Mouse (Mus musculus) heart, embryonic 14.5 days (tissue): ENCODE data around the gene Myo1d. TPM values are rescaled to one million over a fixed set of nuclear protein-coding genes. Genes with fewer than 3 reads are reported as not detected.

ENCODE experiments used
- ATAC-seq: fragments of 200-750 bp; cut with Nextera tagmentation; 2 replicates; pipeline ENCODE4 v1.8.0; 2017; ENCODE audit warnings: low read depth, moderate TSS enrichment; ENCODE audit not compliant: insufficient number of reproducible peaks, insufficient read depth, low FRiP score
- H3K27ac ChIP-seq, 2 experiments: fragments of 200-500 bp in 1 of 2; fragments of 300-500 bp in 1 of 2; sonication (generic) in 1 of 2; replicated peaks in 1 of 2; 2 replicates each; pipeline ENCODE4 v1.5.1; 2012 to 2014; ENCODE audit warnings: low read depth in 2 of 2, low read length in 2 of 2, control low read depth in 1 of 2, mild to moderate bottlenecking in 1 of 2, mixed read lengths in 1 of 2; ENCODE audit not compliant: control insufficient read depth in 1 of 2, insufficient read depth in 1 of 2
- H3K27me3 ChIP-seq: fragments of 300-500 bp; sonication (generic); 2 replicates; pipeline ENCODE4 v1.6.1; 2014; ENCODE audit warnings: mild to moderate bottlenecking, low read length, control low read depth; ENCODE audit not compliant: control insufficient read depth, insufficient read depth
- H3K36me3 ChIP-seq: fragments of 300-500 bp; sonication (generic); 2 replicates; pipeline ENCODE4 v1.6.1; 2014; ENCODE audit warnings: mild to moderate bottlenecking, control low read depth, low read length, mixed read lengths; ENCODE audit not compliant: control insufficient read depth, insufficient read depth
- H3K4me1 ChIP-seq, 2 experiments: fragments of 200-500 bp in 1 of 2; fragments of 300-500 bp in 1 of 2; sonication (generic) in 1 of 2; 2 replicates each; pipeline ENCODE4 v1.6.1; 2012 to 2014; ENCODE audit warnings: low read length in 2 of 2, control low read depth in 1 of 2, mixed read lengths in 1 of 2; ENCODE audit not compliant: control insufficient read depth in 2 of 2, insufficient read depth in 2 of 2
- H3K4me2 ChIP-seq: fragments of 300-500 bp; sonication (generic); 2 replicates; pipeline ENCODE4 v1.6.1; 2014; ENCODE audit warnings: mild to moderate bottlenecking, low read length
- H3K4me3 ChIP-seq, 2 experiments: fragments of 200-500 bp in 1 of 2; fragments of 300-500 bp in 1 of 2; sonication (generic) in 1 of 2; 2 replicates each; pipeline ENCODE4 v1.5.1; 2012 to 2014; ENCODE audit warnings: low read length in 2 of 2, mild to moderate bottlenecking in 2 of 2, control low read depth in 1 of 2, low read depth in 1 of 2, moderate library complexity in 1 of 2; ENCODE audit not compliant: control insufficient read depth in 1 of 2, insufficient read depth in 1 of 2
- H3K9ac ChIP-seq: fragments of 300-500 bp; sonication (generic); 2 replicates; pipeline ENCODE4 v1.6.1; 2014; ENCODE audit warnings: mild to moderate bottlenecking, low read length
- H3K9me3 ChIP-seq: fragments of 300-500 bp; sonication (generic); 2 replicates; pipeline ENCODE4 v1.6.1; 2016; ENCODE audit warnings: low read length, control low read depth; ENCODE audit not compliant: control insufficient read depth
- WGBS: fragments of 180-500 bp; shearing (Covaris S2); extraction: QIAGEN DNeasy Blood & Tissue Kit; methylation state at CpG from one replicate; pipeline ENCODE4 v1.1.7; 2014; 5-methylcytosine and 5-hydroxymethylcytosine counted together
- polyA plus RNA-seq: library from polyadenylated mRNA; unstranded; fragments of >200 nt; fragmentation: Nextera tagmentation; extraction: Ambion mirVana; gene quantifications from 2 replicates; pipeline ENCODE4 v1.2.1, GENCODE M21; 2014

Gene Myo1d
- polyA plus RNA-seq, 1 experiment from 2014 or later = 9.6 TPM

- Histone ChIP-seq H3K9ac (no peak overlapping the region), H3K4me2 (no peak overlapping the region), H3K36me3 (no peaks in the 10 kb centered on the region), H3K4me3 (no peak overlapping the region), H3K4me1 (peaks cover 22 to 33% of the 10 kb centered on the region in 2 experiments), H3K9me3 (no peaks in the 10 kb centered on the region), H3K27ac (no peak overlapping the region), H3K27me3 (no peaks in the 10 kb centered on the region)
- WGBS = 50% methylated on average over 10 of the region's 10 CpGs
- ATAC-seq = peak; percentile 19
These were observed 289.0 kb downstream of the Myo1d start for GRCm38 (mm10) chr11:80490831-80491230.

DNA sequence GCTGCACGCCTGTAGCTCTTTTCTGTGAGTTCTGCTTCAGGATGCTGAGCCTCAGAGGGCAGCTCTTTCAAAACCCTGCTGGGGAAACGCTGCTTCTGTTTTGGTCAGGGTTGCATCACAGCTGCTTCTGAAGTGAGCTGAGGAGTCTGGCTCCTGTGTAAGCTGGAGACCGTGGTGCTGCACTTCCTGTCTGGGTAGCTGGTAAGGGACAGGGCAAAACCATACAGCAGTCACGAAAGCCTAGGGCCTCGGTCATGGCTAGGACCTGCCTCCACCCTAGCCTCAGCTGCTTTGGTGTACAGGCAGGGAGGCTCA lies 290.0 kb downstream of the Myo1d start:
- Histone ChIP-seq H3K4me2 (no peak overlapping the region), H3K9ac (no peak overlapping the region), H3K4me3 (no peak overlapping the region), H3K9me3 (no peaks in the 10 kb centered on the region), H3K4me1 (peaks cover 26 to 38% of the 10 kb centered on the region in 2 experiments), H3K27ac (no peak overlapping the region), H3K27me3 (no peaks in the 10 kb centered on the region), H3K36me3 (no peaks in the 10 kb centered on the region)
- WGBS = 49% methylated on average over 5 of the region's 5 CpGs
- ATAC-seq = no peak

DNA sequence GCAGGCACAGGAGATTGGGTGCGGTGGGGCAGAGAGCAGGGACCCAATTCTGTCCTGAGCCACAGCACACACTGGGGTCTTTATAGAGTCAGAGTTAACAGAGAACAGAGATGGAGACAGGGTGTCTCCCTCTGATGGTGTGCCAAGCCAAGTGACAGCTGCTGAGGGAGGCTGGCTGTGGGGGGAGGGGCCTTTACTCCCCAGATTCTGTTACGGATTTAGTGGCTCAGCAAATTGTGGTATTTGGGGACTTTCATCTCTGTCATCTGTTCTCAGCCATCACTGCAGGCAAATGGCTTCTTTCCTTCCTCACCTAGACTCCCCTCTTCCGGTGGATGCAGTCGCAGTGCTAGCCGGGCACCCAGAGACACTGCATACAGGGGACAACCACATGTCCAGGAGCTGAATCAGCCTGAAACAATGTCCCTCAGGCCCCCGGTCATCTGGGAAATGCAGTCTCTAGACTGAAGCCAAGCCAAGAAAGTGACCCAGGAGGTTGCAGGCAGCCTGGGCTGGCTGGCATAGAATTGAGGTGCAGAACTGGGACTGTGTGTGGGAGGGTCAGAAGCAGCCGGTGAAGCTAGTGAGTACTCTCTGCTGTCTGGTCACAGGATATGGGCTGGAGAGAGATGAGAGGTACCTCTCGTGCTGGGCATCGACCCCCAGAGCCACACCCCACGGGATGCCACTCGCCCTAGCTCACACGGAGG lies 290.5 kb downstream of the Myo1d start:
- Histone ChIP-seq H3K9me3 (no peaks in the 10 kb centered on the region), H3K4me3 (no peak overlapping the region), H3K27ac (no peak overlapping the region), H3K9ac (peak overlapping the region; percentile 11; the same call in 1 of the 2 replicates), H3K4me1 (peaks cover 26 to 36% of the 10 kb centered on the region in 2 experiments), H3K36me3 (no peaks in the 10 kb centered on the region), H3K4me2 (no peak overlapping the region), H3K27me3 (no peaks in the 10 kb centered on the region)
- ATAC-seq = no peak
- 48% methylated on average over 12 of the region's 12 CpGs for WGBS

DNA sequence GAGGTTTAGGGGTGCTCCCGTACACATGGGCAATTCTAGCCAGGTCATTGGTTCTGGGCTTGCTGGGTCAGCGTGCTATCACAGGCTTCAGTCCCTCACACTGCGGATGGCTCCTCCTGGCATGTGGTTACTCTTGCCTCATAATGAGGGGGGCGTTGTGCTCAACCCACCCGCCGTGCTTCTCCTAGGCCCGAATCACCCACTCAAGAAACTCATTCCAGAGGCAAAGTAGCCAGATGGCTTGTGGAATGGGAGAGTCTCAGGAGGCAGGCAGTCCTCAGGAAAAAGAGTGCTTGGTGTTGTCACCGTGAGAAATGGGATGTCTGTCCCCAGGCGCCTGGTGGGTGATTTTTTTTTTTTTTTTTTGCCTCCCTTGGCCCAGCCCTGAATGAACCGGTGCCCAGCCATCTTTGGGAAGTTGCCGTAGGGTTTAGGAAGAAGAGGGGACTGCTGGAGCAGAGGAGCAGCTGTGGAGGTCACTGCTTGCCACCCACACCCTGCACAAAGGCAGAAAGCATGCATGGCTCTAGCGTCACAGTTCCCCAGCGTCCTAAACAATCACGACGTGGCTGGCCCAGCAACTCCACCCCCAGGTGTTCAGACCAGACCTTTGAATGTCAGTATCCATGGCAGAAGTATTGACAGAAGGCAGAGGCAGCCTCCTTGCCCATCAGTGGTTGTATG lies 291.8 kb downstream of the Myo1d start:
- ATAC-seq = no peak
- H3K27ac ChIP-seq = no peak overlapping the region
- 79% methylated on average over 15 of the region's 15 CpGs for WGBS
- peaks cover 26 to 33% of the 10 kb centered on the region in 2 experiments for H3K4me1 ChIP-seq
- no peak overlapping the region for H3K4me3 ChIP-seq
- no peaks in the 10 kb centered on the region for H3K9me3 ChIP-seq
- H3K27me3 ChIP-seq = no peaks in the 10 kb centered on the region
- no peak overlapping the region for H3K9ac ChIP-seq
- H3K4me2 ChIP-seq = no peak overlapping the region
- H3K36me3 ChIP-seq = no peaks in the 10 kb centered on the region

GRCm38 (mm10) chr11:80485622-80486206 lies 294.1 kb downstream of the Myo1d start:
- Histone ChIP-seq H3K4me2 (no peak overlapping the region), H3K9me3 (no peaks in the 10 kb centered on the region), H3K27ac (no peak overlapping the region), H3K36me3 (no peaks in the 10 kb centered on the region), H3K9ac (no peak overlapping the region), H3K4me1 (peaks cover 20 to 21% of the 10 kb centered on the region in 2 experiments), H3K4me3 (no peak overlapping the region), H3K27me3 (no peaks in the 10 kb centered on the region)
- 42% methylated on average over 10 of the region's 10 CpGs for WGBS
- ATAC-seq = no peak

GRCm38 (mm10) chr11:80485120-80485551 lies 294.7 kb downstream of the Myo1d start:
- H3K4me1 ChIP-seq = peaks cover 20% of the 10 kb centered on the region in 2 experiments
- H3K4me2 ChIP-seq = no peak overlapping the region
- no peak overlapping the region for H3K27ac ChIP-seq
- H3K36me3 ChIP-seq = no peaks in the 10 kb centered on the region
- no peak overlapping the region for H3K9ac ChIP-seq
- no peak for ATAC-seq
- H3K4me3 ChIP-seq = no peak overlapping the region
- no peaks in the 10 kb centered on the region for H3K27me3 ChIP-seq
- 67% methylated on average over 9 of the region's 9 CpGs for WGBS
- H3K9me3 ChIP-seq = no peaks in the 10 kb centered on the region

DNA sequence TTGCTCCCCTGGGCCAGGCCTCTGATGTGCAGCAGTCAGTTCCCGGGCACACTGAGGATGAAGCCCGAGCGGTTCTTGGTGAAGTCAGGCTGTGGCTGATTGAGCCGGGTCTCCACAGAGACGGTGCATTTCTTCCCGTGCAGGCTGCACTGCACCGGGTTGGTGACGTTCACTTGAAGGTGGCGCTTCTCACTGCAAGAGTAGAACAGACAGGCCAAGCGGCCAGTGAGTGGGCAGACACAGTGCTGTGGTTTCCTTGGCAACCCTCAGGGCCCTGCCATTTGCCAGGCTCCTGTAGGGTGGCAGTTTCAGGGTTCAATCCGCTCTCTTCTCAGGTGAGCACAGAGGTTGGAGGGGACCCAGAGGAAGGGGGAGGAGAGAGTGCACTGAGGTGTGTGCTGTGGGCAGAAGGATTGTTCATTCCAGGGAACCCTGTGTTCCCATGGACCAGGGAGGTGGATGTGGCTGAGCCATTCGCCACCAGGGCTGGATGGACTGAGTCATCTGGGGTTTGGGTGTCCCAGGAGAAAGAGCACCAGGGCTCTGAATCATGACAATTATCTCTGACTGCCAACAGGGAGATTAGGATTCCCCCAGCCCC lies 295.5 kb downstream of the Myo1d start:
- Histone ChIP-seq H3K4me3 (no peak overlapping the region), H3K27ac (no peak overlapping the region), H3K27me3 (no peaks in the 10 kb centered on the region), H3K9me3 (no peaks in the 10 kb centered on the region), H3K4me1 (peaks cover 13 to 17% of the 10 kb centered on the region in 2 experiments), H3K36me3 (0 out of 2 replicates have a peak, but pooled peaks cover 3% of the 10 kb centered on the region), H3K9ac (no peak overlapping the region), H3K4me2 (no peak overlapping the region)
- ATAC-seq = no peak
- 57% methylated on average over 12 of the region's 12 CpGs for WGBS
